Mouse (Mus musculus) forebrain, postnatal 0 days (tissue): ENCODE measurements around the gene Mgll. TPM values are rescaled to one million over a fixed set of nuclear protein-coding genes. Genes with fewer than 3 reads are reported as not detected.

Experiments used
- ATAC-seq: fragments of 200-750 bp; cut with Nextera tagmentation; 2 replicates; pipeline ENCODE4 v1.8.0; 2017; ENCODE audit warnings: mild to moderate bottlenecking, moderate library complexity
- DNase-seq: peaks from one replicate; pipeline ENCODE4 v3.0.0-alpha.2; 2015
- H3K27ac ChIP-seq: fragments of 300-500 bp; sonication (generic); 2 replicates; pipeline ENCODE4 v1.5.1; 2014; ENCODE audit warnings: low read depth, mild to moderate bottlenecking, antibody characterized with exemption, low read length, moderate library complexity, mixed read lengths
- H3K27me3 ChIP-seq: fragments of 300-500 bp; sonication (generic); 2 replicates; pipeline ENCODE4 v1.6.1; 2014; ENCODE audit warnings: mild to moderate bottlenecking, low read length, mixed read lengths; ENCODE audit not compliant: insufficient read depth
- H3K36me3 ChIP-seq: fragments of 300-500 bp; sonication (generic); 2 replicates; pipeline ENCODE4 v1.6.1; 2014; ENCODE audit warnings: mild to moderate bottlenecking, moderate library complexity; ENCODE audit not compliant: insufficient read depth
- H3K4me1 ChIP-seq: fragments of 300-500 bp; sonication (generic); 2 replicates; pipeline ENCODE4 v1.6.1; 2014; ENCODE audit warnings: antibody characterized with exemption; ENCODE audit not compliant: insufficient read depth
- H3K4me2 ChIP-seq: fragments of 300-500 bp; sonication (generic); 2 replicates; pipeline ENCODE4 v1.6.1; 2014; ENCODE audit warnings: low read depth, mild to moderate bottlenecking, moderate library complexity
- H3K4me3 ChIP-seq: fragments of 300-500 bp; sonication (generic); 2 replicates; pipeline ENCODE4 v1.5.1; 2014; ENCODE audit warnings: low read depth, low read length, mixed read lengths
- H3K9ac ChIP-seq: fragments of 300-500 bp; sonication (generic); 2 replicates; pipeline ENCODE4 v1.6.1; 2014; ENCODE audit warnings: mild to moderate bottlenecking
- H3K9me3 ChIP-seq: fragments of 300-500 bp; sonication (generic); 2 replicates; pipeline ENCODE4 v1.6.1; 2016; ENCODE audit warnings: low read length
- CTCF ChIP-seq: sonication (generic); IDR thresholded peaks from 2 replicates; pipeline ENCODE4 v1.5.1; 2016; ENCODE audit warnings: antibody characterized with exemption, control low read depth, low read depth
- WGBS: fragments of 180-500 bp; shearing (Covaris S2); extraction: QIAGEN DNeasy Blood & Tissue Kit; methylation state at CpG from one replicate; pipeline ENCODE4 v1.1.7; 2014; 5-methylcytosine and 5-hydroxymethylcytosine counted together
- polyA plus RNA-seq: library from polyadenylated mRNA; unstranded; fragments of >200 nt; fragmentation: Nextera tagmentation; extraction: Ambion mirVana; gene quantifications from 2 replicates; pipeline ENCODE4 v1.2.1, GENCODE M21; 2015
- total RNA-seq: library from RNA; depleted of rRNA; stranded (reverse); fragments of >200 nt; gene quantifications from 2 replicates; pipeline ENCODE4 v1.2.3, GENCODE M21; 2014

The Mgll gene
- total and polyA plus RNA-seq, 2 experiments from 2014 or later = 35.1 to 60.7 TPM

DNA sequence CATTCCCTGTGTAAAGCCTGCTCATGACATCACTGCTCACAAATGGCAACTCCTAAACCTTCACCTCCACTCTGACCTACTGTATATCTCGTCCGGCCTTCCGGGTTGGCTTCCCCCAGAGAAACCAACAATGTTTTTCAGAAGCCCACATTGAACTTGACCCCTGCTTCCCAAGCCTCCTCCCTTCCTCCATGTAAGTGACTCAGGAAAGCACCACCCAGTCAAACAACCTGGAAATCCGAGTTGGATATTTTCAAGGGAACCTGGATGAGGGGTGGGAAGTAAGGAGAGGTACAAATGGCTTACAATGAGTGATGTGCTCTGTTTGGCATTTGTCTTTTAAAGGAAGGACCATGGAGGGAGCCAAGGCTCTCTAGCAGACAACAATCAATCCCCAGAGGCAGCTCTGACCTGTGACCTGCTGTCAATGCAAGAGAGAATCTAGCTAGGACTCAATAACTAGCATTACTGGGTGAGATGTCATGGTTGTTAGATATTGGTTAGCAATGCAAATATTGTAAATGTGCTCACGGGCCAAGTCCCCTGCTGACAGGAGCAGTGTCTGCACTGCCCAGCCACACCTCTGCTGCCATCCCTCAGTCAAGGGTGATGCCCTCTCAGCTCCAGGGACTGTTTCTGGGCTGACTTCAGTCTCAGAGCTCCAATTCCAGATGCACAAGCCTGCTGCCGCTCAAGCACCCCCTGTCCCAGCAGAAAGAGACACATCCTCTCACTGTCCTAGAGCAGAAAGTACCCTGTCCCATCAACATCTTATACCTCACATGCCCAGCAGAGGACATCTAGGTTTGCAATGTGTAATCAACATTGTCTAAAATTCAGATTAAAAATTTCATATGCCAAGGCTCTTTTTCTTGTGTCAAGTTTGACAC is 6.8 kb upstream of the Mgll start:
- H3K4me3 ChIP-seq = no peak overlapping the region

DNA sequence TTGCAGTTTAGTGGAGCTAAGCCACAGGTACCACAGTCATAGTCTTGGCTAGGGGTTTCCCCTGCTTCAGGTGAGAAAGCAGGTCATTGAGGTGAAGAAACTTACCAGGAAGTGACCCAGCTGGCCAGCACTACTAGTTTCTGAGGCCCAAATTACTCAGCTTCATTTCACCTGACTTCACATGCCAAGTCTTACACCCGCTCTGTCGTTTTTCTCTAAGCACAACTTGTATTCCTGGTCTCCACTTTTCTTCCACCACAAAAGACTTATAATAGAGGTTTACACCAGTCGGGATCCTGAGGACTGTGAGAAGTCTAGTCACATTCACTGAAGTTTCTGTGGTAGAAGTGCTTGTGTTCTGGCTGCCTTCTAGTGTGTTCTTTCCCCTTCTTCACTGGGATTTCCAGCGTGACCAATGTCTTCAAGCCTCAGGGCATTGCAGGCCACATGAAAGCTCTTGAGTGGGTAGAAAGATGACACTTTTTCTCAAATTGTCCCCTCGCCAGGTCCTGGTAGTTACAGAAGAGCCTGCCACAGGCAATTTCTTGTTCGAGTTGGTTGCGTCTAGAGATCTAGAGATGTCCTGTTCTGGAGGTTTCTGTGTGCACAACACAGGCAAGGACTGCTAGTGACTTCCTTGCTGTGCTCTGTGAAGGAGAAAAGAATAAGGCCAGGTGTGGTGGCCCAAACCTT is 6.0 kb upstream of the Mgll start:
- no peak for ATAC-seq
- Histone ChIP-seq H3K4me3 (no peak overlapping the region), H3K9ac (no peak overlapping the region), H3K27me3 (no peaks in the 10 kb centered on the region; the same call in 1 of the 2 replicates), H3K4me1 (no peaks in the 10 kb centered on the region), H3K27ac (no peak overlapping the region), H3K36me3 (no peaks in the 10 kb centered on the region), H3K4me2 (no peak overlapping the region), H3K9me3 (no peaks in the 10 kb centered on the region)
- no peak for TF ChIP-seq CTCF
- whole genome bisulfite sequencing = 85% methylated on average over 7 of the region's 7 CpGs
- DNase-seq = no peak

More for the DNA sequence above, 6.8 kb upstream of the Mgll start:
- no peak for TF ChIP-seq CTCF
- Histone ChIP-seq H3K36me3 (no peaks in the 10 kb centered on the region), H3K4me1 (no peaks in the 10 kb centered on the region), H3K27ac (no peak overlapping the region), H3K9me3 (no peaks in the 10 kb centered on the region), H3K27me3 (no peaks in the 10 kb centered on the region; the same call in 1 of the 2 replicates), H3K4me2 (no peak overlapping the region), H3K9ac (no peak overlapping the region)
- ATAC-seq (no peak), DNase-seq (no peak)
- 83% methylated on average over 6 of the region's 6 CpGs for WGBS

DNA sequence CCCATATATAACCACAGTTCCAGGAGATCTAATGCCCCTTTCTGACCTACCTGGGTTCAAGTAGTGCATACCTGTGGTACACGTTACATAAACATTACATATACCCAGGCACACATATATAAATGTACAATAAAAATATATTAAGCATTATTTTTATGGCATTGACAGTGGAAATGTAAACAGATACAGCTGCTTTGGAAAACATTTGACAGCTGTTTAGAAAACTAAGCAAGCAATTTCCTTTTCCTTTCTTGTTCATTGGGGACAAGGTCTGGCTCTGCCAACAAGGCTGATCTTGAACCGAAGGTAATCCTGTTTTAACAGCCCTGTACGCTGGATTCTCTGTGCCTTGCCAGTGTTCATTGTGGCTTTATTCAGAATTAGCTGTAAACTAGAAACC is 3.2 kb upstream of the Mgll start:
- DNase-seq (no peak), ATAC-seq (no peak)
- Histone ChIP-seq H3K27me3 (no peaks in the 10 kb centered on the region; the same call in none of the 2 replicates), H3K36me3 (no peaks in the 10 kb centered on the region), H3K4me2 (no peak overlapping the region), H3K9me3 (no peaks in the 10 kb centered on the region), H3K4me1 (no peaks in the 10 kb centered on the region), H3K4me3 (no peak overlapping the region), H3K27ac (no peak overlapping the region), H3K9ac (no peak overlapping the region)
- TF ChIP-seq CTCF = no peak
- 65% methylated on average over 3 of the region's 3 CpGs for WGBS

DNA sequence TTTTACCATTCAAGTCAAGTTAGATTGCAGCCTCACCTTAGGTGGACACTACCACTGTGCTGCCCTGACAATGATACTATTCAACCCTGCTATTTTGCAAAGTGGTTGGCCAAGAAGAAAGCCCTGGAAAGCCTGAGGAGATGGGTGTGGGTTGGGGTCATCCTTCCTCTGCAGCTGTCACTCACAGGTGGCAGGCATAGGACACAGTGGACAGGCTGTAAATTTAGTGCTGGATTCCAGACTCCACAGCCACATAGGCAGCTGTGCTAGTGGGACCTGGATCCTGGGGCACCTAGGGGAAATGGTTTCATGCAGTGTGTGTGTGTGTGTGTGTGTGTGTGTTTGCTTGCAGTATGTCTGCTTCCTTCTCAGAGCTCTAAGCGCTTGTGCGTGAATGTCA is 1.3 kb upstream of the Mgll start:
- Histone ChIP-seq H3K9me3 (no peaks in the 10 kb centered on the region), H3K4me1 (no peaks in the 10 kb centered on the region)
- 90% methylated on average over 2 of the region's 2 CpGs for WGBS

DNA sequence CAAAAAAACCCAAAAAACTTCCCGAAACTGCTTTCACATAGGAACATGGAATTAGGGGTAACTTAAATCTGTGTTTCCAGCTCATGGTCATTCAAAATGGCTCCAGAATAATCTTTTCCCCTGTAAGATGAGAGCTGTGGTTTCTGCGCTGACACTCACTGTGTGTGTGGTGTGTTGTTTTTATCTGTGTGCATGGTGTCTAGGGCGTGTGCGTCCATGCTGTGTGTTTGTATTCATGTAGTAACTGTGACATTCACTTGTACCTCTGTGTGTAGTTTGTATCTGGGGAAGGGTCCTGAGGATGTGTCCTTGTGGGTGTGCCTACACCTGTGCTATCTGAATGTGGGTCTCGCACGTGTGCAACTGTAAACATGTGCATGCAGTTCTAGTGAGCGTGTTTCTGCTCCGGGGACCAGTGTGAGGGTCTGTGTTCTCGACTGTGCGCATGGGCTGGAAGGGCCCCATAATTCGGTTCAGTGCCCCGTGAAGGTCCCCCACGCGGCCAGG is 353 bp upstream of the Mgll start:
- Histone ChIP-seq H3K36me3 (no peaks in the 10 kb centered on the region), H3K27me3 (no peaks in the 10 kb centered on the region; the same call in none of the 2 replicates), H3K4me2 (peak overlapping the region; percentile 93), H3K4me1 (no peaks in the 10 kb centered on the region), H3K4me3 (peak overlapping the region; percentile 50), H3K27ac (no peak overlapping the region), H3K9ac (peak overlapping the region; percentile 62), H3K9me3 (no peaks in the 10 kb centered on the region)
- TF ChIP-seq CTCF = no peak
- WGBS = 29% methylated on average over 14 of the region's 14 CpGs
- DNase-seq = no peak
- peak; percentile 53 for ATAC-seq

More for the DNA sequence above, 1.3 kb upstream of the Mgll start:
- no peak for TF ChIP-seq CTCF
- Histone ChIP-seq H3K9ac (no peak overlapping the region), H3K4me3 (no peak overlapping the region), H3K4me2 (no peak overlapping the region), H3K27me3 (no peaks in the 10 kb centered on the region; the same call in none of the 2 replicates), H3K36me3 (no peaks in the 10 kb centered on the region), H3K27ac (no peak overlapping the region)
- ATAC-seq = no peak
- no peak for DNase-seq

DNA sequence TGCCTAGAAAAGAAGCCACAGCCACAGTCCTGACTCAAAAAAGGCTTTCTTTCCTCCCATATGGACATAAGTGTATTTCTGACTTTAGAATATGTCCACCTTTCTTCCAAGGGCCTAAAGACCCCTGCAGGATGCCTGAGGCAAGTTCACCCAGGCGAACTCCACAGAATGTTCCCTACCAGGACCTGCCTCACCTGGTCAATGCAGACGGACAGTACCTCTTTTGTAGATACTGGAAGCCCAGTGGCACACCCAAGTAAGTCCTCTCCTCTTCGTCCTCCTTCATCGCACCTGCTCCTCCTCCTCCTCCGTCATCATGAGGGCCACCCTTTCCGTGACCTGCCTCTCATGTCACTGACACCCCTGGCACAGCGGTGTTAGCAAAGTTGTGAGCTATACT is 1.4 kb downstream of the Mgll start:
- peak overlapping the region; percentile 93 for H3K4me2 ChIP-seq
- ATAC-seq (no peak), DNase-seq (no peak)
- H3K27me3 ChIP-seq = no peaks in the 10 kb centered on the region; the same call in none of the 2 replicates
- H3K9me3 ChIP-seq = no peaks in the 10 kb centered on the region
- TF ChIP-seq CTCF = peak; percentile 59
- H3K4me1 ChIP-seq = no peaks in the 10 kb centered on the region
- 73% methylated on average over 7 of the region's 7 CpGs for WGBS
- no peak overlapping the region for H3K27ac ChIP-seq
- H3K4me3 ChIP-seq = peak overlapping the region; percentile 50
- H3K36me3 ChIP-seq = no peaks in the 10 kb centered on the region
- no peak overlapping the region for H3K9ac ChIP-seq
